Mouse (Mus musculus) midbrain, embryonic 16.5 days (tissue): ENCODE results near the gene Odc1. TPM values are rescaled to one million over a fixed set of nuclear protein-coding genes. Genes with fewer than 3 reads are reported as not detected.

Experiments used
- ATAC-seq: fragments of 200-750 bp; cut with Nextera tagmentation; 2 replicates; pipeline ENCODE4 v1.8.0; 2017; ENCODE audit warnings: moderate TSS enrichment
- H3K27ac ChIP-seq: fragments of 300-500 bp; sonication (generic); 2 replicates; pipeline ENCODE4 v1.5.1; 2014; ENCODE audit warnings: mild to moderate bottlenecking, low read length, mixed read lengths
- H3K27me3 ChIP-seq: fragments of 300-500 bp; sonication (generic); 2 replicates; pipeline ENCODE4 v1.6.1; 2014; ENCODE audit warnings: low read depth, low read length, mixed read lengths; ENCODE audit not compliant: control insufficient read depth, insufficient read depth
- H3K36me3 ChIP-seq: fragments of 300-500 bp; sonication (generic); 2 replicates; pipeline ENCODE4 v1.6.1; 2014; ENCODE audit warnings: mild to moderate bottlenecking, low read length, moderate library complexity, mixed read lengths; ENCODE audit not compliant: control insufficient read depth, insufficient read depth
- H3K4me1 ChIP-seq: fragments of 300-500 bp; sonication (generic); 2 replicates; pipeline ENCODE4 v1.6.1; 2014; ENCODE audit warnings: mild to moderate bottlenecking, low read length, mixed read lengths; ENCODE audit not compliant: control insufficient read depth, insufficient read depth
- H3K4me2 ChIP-seq: fragments of 300-500 bp; sonication (generic); 2 replicates; pipeline ENCODE4 v1.6.1; 2014; ENCODE audit warnings: mild to moderate bottlenecking, low read length, mixed read lengths
- H3K4me3 ChIP-seq: fragments of 300-500 bp; sonication (generic); 2 replicates; pipeline ENCODE4 v1.5.1; 2014; ENCODE audit warnings: low read depth, mild to moderate bottlenecking, low read length, moderate library complexity, mixed read lengths
- H3K9ac ChIP-seq: fragments of 300-500 bp; sonication (generic); 2 replicates; pipeline ENCODE4 v1.6.1; 2014; ENCODE audit warnings: low read depth, low read length, mixed read lengths
- H3K9me3 ChIP-seq: fragments of 300-500 bp; sonication (generic); replicated peaks from 2 replicates; pipeline ENCODE4 v1.6.1; 2014; ENCODE audit warnings: mild to moderate bottlenecking, low read length, mixed read lengths; ENCODE audit not compliant: control insufficient read depth, poor library complexity, severe bottlenecking
- WGBS: fragments of 180-500 bp; shearing (Covaris S2); extraction: QIAGEN DNeasy Blood & Tissue Kit; methylation state at CpG from one replicate; pipeline ENCODE4 v1.1.7; 2014; 5-methylcytosine and 5-hydroxymethylcytosine counted together
- polyA plus RNA-seq: library from polyadenylated mRNA; unstranded; fragments of >200 nt; fragmentation: Nextera tagmentation; extraction: Ambion mirVana; gene quantifications from 2 replicates; pipeline ENCODE4 v1.2.1, GENCODE M21; 2015

Gene Odc1
- polyA plus RNA-seq, 1 experiment from 2014 or later: 113 TPM

DNA sequence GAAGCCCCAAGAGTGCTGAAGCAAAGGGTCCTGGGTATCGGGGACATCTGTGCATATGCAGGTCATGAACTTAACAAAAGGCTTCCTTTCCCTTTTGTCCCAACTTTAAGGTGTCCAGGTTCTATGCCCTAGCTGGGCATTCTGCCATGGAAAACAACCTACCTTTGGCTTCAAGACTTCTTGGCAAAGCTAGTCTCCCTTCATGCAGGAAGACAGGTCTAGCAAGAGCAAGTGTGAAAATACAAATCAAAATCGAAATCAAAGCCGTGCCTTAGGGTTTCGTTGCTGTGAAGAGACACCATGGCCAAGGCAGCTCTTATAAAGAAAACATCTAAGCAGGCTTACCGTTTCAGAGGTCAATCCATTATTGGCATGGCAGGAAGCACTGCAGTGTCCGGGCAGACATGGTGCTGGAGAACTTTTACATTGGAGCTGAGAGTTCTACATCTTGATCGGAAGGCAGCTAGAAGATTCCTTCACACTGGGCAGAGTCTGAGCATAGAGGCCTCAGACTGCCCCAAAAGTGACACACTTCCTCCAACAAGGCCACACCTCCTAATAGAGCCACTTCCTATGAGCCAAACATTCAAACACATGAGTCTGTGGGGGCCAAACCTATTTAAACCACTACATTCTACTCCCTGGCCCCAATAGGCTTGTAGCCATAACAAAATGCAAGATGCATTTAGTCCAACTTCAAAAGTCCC lies 44.5 kb downstream of the Odc1 start:
- Histone ChIP-seq H3K4me2 (no peak overlapping the region), H3K27me3 (no peaks in the 10 kb centered on the region), H3K4me3 (no peak overlapping the region), H3K36me3 (no peaks in the 10 kb centered on the region), H3K9me3 (0 out of 2 replicates have a peak, but pooled peaks cover 1% of the 10 kb centered on the region), H3K4me1 (peaks cover 1% of the 10 kb centered on the region; the same call in 1 of the 2 replicates), H3K27ac (no peak overlapping the region), H3K9ac (no peak overlapping the region)
- no peak for ATAC-seq
- 93% methylated on average over 7 of the region's 7 CpGs for WGBS

- H3K36me3 ChIP-seq: no peaks in the 10 kb centered on the region
- WGBS: 90% methylated on average over 4 of the region's 4 CpGs
- H3K27me3 ChIP-seq: no peaks in the 10 kb centered on the region
- no peaks in the 10 kb centered on the region for H3K4me1 ChIP-seq
- H3K4me3 ChIP-seq: no peak overlapping the region
- no peak overlapping the region for H3K27ac ChIP-seq
- no peak overlapping the region for H3K9ac ChIP-seq
- no peak for ATAC-seq
- H3K9me3 ChIP-seq: 0 out of 2 replicates have a peak, but pooled peaks cover 3% of the 10 kb centered on the region
- H3K4me2 ChIP-seq: no peak overlapping the region
These were observed 46.7 kb downstream of the Odc1 start for GRCm38 (mm10) chr12:17591249-17591648.

- no peaks in the 10 kb centered on the region for H3K4me1 ChIP-seq
- no peak for ATAC-seq
- no peaks in the 10 kb centered on the region for H3K36me3 ChIP-seq
- H3K4me3 ChIP-seq: no peak overlapping the region
- 95% methylated on average over 2 of the region's 2 CpGs for WGBS
- no peak overlapping the region for H3K4me2 ChIP-seq
- no peak overlapping the region for H3K9ac ChIP-seq
- no peak overlapping the region for H3K27ac ChIP-seq
- 0 out of 2 replicates have a peak, but pooled peaks cover 3% of the 10 kb centered on the region for H3K9me3 ChIP-seq
- H3K27me3 ChIP-seq: no peaks in the 10 kb centered on the region
These were observed 49.4 kb downstream of the Odc1 start for GRCm38 (mm10) chr12:17593956-17594355.

DNA sequence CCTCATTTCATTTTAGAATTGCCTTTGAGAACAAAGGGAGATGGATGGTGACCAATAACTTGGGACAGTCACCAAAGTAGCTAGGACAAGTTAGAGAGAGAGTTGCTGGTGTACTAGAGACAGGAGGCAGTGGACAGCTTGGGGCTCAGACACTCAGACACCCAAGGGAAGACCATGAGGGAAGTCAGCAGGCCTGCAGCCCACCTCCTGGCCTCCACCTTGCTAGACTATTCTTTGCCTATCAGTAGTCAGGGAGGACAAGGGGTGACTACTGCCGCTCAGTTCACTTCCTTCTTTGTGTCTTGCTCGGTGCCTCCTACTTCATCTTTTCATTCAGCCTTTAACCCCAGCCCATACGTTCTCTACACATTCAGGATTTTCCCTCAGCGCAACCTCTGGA lies 50.1 kb downstream of the Odc1 start:
- no peak overlapping the region for H3K4me3 ChIP-seq
- no peaks in the 10 kb centered on the region for H3K36me3 ChIP-seq
- H3K27ac ChIP-seq: no peak overlapping the region
- no peak overlapping the region for H3K9ac ChIP-seq
- no peak overlapping the region for H3K4me2 ChIP-seq
- H3K4me1 ChIP-seq: no peaks in the 10 kb centered on the region
- 0 out of 2 replicates have a peak, but pooled peaks cover 3% of the 10 kb centered on the region for H3K9me3 ChIP-seq
- no peaks in the 10 kb centered on the region for H3K27me3 ChIP-seq
- 93% methylated on average over 4 of the region's 4 CpGs for WGBS
- no peak for ATAC-seq

GRCm38 (mm10) chr12:17595166-17595565 lies 50.6 kb downstream of the Odc1 start:
- Histone ChIP-seq H3K4me3 (no peak overlapping the region), H3K4me2 (no peak overlapping the region), H3K9ac (no peak overlapping the region), H3K9me3 (0 out of 2 replicates have a peak, but pooled peaks cover 3% of the 10 kb centered on the region), H3K36me3 (no peaks in the 10 kb centered on the region), H3K27me3 (no peaks in the 10 kb centered on the region), H3K4me1 (no peaks in the 10 kb centered on the region), H3K27ac (no peak overlapping the region)
- 100% methylated on average over 1 of the region's 1 CpGs for WGBS
- no peak for ATAC-seq

Other genes with a start within 250 kb of the Odc1 start
- gene Atp6v1c2, start 215.4 kb upstream of the Odc1 start, polyA plus RNA-seq: 0.99 and 1.1 TPM in 2 replicates
- 21.7 and 22.3 TPM in 2 replicates for gene Nol10, start 196.3 kb upstream of the Odc1 start, polyA plus RNA-seq
- gene Hpcal1, start 146.1 kb downstream of the Odc1 start, polyA plus RNA-seq: 97.2 and 107 TPM in 2 replicates